Mouse (Mus musculus) heart, adult 8-10 months (tissue): ENCODE results near the gene Bcan. TPM values are rescaled to one million over a fixed set of nuclear protein-coding genes. Genes with fewer than 3 reads are reported as not detected.

Experiments
- DNase-seq: peaks from one replicate; pipeline ENCODE4 v3.0.0; 2022; ENCODE audit warnings: low spot score
- total RNA-seq, 4 experiments: library from RNA; stranded (reverse); gene quantifications; 2 replicates each; pipeline ENCODE4 v1.2.4; 2022

The Bcan gene
- total RNA-seq, 4 experiments from 2014 or later: 0.09 to 0.69 (median 0.27) TPM; not detected in 1

- DNase-seq: no peak
Measured at GRCm38 (mm10) chr3:87996971-87997614, 2.9 kb downstream of the Bcan start.

GRCm38 (mm10) chr3:87996401-87996800 is 3.6 kb downstream of the Bcan start:
- no peak for DNase-seq

- no peak for DNase-seq
Measured at GRCm38 (mm10) chr3:87995331-87995730, 4.7 kb downstream of the Bcan start.

- no peak for DNase-seq
Measured at GRCm38 (mm10) chr3:87993436-87993835, 6.6 kb downstream of the Bcan start.

- DNase-seq: no peak
Measured at GRCm38 (mm10) chr3:87989935-87990334, 10.1 kb downstream of the Bcan start.

GRCm38 (mm10) chr3:87988068-87988467 is 12.0 kb downstream of the Bcan start:
- DNase-seq: no peak

- no peak for DNase-seq
Measured at GRCm38 (mm10) chr3:87987633-87988032, 12.4 kb downstream of the Bcan start.

GRCm38 (mm10) chr3:87986868-87987267 is 13.2 kb downstream of the Bcan start:
- peak; percentile 94 for DNase-seq

GRCm38 (mm10) chr3:87985505-87986320 is 14.3 kb downstream of the Bcan start:
- DNase-seq: no peak

GRCm38 (mm10) chr3:87984094-87984493 is 15.9 kb downstream of the Bcan start:
- no peak for DNase-seq

GRCm38 (mm10) chr3:87983627-87984026 is 16.4 kb downstream of the Bcan start:
- DNase-seq: no peak

- peak; percentile 78 for DNase-seq
Measured at GRCm38 (mm10) chr3:87982836-87983601, 17.0 kb downstream of the Bcan start.

- DNase-seq: peak; percentile 87
Measured at GRCm38 (mm10) chr3:87981894-87982835, 17.9 kb downstream of the Bcan start.

- no peak for DNase-seq
Measured at GRCm38 (mm10) chr3:87981214-87981760, 18.7 kb downstream of the Bcan start.

GRCm38 (mm10) chr3:87980728-87981127 is 19.3 kb downstream of the Bcan start:
- DNase-seq: no peak

- no peak for DNase-seq
Measured at GRCm38 (mm10) chr3:87980085-87980484, 19.9 kb downstream of the Bcan start.

GRCm38 (mm10) chr3:87979493-87979892 is 20.5 kb downstream of the Bcan start:
- DNase-seq: no peak

GRCm38 (mm10) chr3:87974381-87974987 is 25.5 kb downstream of the Bcan start:
- DNase-seq: peak; percentile 61

GRCm38 (mm10) chr3:87973593-87974380 is 26.2 kb downstream of the Bcan start:
- DNase-seq: no peak

GRCm38 (mm10) chr3:87972776-87973175 is 27.3 kb downstream of the Bcan start:
- DNase-seq: no peak
